Mouse (Mus musculus) kidney, adult 2 months (tissue): ENCODE measurements around the gene Ppp1r2.

Experiments used
- CTCF ChIP-seq: fragments of 200-500 bp; conservative IDR thresholded peaks from 2 replicates; pipeline ENCODE4 v1.5.1; 2011; ENCODE audit warnings: low read depth, mild to moderate bottlenecking, control low read depth, low read length, moderate library complexity, mixed read lengths; ENCODE audit not compliant: insufficient read depth, insufficient read length
- POLR2A ChIP-seq: fragments of 200-500 bp; IDR thresholded peaks from one replicate; pipeline ENCODE4 v1.6.1; 2011; ENCODE audit warnings: low read depth, low read length, control low read depth

- TF ChIP-seq CTCF = no peak
- no peak for TF ChIP-seq POLR2A
Measured at GRCm38 (mm10) chr16:31227746-31228145, 47.3 kb downstream of the Ppp1r2 start.
